Mouse (Mus musculus) kidney, adult 9 months (tissue): ENCODE measurements at regions not wholly inside any gene's neighbourhood (a gene's known extent, or its start where the extent isn't known, plus 50 kb on each side); places are given as distances from the start of the nearest gene placed in this dataset.

Experiments
- DNase-seq: peaks from one replicate; pipeline ENCODE4 v3.0.0; 2022

DNA sequence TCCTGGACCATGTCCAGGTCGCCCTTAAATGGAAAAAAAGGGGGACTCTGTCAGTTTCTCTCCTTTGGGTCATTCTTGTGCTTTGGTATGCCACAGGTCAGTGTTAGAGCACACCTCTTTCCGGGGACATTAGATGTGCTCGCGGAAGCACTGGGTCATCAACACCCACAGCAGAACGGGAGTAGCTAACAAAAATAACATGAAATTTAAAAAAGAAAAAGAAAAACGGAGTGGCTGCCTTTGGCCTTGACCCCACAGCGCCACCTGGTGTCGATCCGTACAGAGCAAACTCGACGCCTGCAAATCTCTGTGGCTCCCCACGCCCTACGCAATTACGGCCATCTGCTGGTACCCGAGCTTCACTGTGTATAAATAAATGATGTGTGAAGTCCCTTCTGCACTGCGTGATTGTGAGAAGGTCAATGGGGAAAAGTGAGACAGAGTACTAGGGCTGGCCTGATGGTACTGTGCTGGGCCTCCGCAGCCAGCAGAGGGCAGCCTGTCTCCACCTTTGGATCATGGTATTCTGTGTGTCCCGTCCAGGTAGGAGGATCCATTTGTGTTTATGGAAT, 99.0 kb upstream of the Slc7a12 start:
- DNase-seq: peak; percentile 83

DNA sequence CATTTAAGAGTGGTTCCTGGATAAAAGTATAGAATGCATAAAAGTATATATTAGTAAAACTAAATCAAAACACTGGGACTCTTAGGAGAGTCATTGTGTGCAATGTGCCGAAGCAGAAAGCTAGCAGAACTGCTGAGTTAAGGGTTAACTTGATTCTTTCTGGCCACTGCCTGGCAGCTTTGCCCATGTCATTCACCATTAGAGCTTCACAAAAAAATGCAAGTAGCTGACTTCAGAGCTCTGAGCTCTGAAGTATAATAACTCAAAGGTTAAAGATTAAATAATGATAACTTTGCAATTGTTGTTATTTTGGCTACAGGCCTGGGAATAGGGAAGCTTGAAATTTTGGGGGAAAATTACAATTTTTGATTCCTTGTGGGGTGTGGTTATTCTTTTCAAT, 89.8 kb upstream of the Slc7a12 start:
- DNase-seq: peak; percentile 61

DNA sequence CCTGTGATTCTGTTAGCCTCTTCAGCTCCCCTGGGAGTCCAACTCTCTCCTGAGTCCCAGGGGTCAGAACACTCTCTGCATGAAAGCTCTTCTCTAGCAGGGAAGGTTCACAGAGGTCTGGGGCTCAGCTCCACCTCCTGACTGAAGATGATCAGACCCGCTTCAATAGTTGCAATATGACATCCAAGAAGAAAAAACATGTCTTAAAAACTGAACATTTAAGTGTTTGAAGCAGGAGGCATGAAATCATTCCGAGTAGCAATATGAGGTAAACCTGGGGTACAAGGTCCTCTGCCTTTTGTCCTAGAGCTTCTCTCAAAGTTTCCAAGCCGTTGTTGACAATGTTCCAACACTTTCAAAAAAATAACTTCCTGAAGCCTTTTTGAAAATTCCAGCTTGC, 81.8 kb upstream of the Slc7a12 start:
- DNase-seq: peak; percentile 59

DNA sequence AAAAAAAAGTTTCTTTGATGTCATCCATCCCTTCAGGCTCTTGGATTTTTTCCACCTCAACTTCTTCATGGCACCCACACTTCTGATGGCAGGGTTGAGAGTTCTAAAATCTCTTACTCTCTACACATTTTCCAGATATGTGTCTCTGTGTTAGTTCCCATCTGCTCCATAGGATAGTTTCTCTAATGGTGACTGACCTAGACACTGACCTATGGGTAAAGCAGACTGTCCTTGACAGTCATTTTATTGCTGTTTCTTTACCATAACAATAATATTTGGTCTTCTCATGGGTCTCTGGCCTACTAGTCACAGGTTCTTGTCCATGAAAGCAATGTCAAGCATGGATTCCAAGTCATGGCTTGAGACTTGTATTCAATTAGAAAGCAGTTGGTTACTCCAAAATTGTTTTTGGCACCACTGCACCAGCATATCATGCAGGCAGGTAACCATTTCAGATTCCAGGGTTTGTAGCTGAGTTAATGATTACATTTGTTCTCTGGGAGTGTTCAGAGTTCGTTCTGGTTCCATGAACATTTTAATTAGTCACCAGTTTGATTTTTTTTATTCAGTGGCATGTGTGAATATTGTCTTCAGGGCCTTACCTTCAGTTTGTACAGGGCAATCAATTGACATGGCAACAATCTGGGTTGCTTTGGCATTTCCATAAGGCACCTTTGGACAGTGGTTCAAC, 71.9 kb upstream of the Slc7a12 start:
- DNase-seq: peak; percentile 93
